Mouse (Mus musculus) frontal cortex, postnatal 36 days (tissue): Measurements from ENCODE around the gene Olfr222.
"Not testable (repeated sequence)": the region's sequence is repeated elsewhere in the genome, so short reads cannot be mapped to it uniquely, and the experiment has no call there.

Experiments
- DNase-seq, 2 experiments: peaks; one replicate each; pipeline ENCODE4 v3.0.0; 2022; ENCODE audit warnings: low spot score in 2 of 2

The Olfr222 gene

DNA sequence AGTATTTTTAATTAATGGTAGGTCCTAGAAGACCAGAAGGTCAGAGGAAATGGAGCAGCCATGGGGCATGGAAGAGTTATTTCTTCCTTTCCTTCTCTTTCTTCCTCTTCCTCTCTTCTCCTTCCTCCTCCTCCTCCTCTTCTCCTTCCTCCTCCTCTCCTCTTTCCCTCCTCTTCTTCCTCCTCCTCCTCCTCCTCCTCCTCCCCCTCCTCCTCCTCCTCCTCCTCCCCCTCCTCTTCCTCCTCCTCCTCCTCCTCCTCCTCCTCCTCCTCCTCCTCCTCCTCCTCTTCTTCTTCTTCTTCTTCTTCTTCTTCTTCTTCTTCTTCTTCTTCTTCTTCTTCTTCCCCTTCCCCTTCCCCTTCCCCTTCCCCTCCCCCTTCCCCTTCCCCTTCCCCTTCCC is at the start of gene Olfr222:
Gene Olfr222 (minus strand): TSS at position 101 of the 400 bp plus-strand sequence.
- not testable (repeated sequence) for DNase-seq

DNA sequence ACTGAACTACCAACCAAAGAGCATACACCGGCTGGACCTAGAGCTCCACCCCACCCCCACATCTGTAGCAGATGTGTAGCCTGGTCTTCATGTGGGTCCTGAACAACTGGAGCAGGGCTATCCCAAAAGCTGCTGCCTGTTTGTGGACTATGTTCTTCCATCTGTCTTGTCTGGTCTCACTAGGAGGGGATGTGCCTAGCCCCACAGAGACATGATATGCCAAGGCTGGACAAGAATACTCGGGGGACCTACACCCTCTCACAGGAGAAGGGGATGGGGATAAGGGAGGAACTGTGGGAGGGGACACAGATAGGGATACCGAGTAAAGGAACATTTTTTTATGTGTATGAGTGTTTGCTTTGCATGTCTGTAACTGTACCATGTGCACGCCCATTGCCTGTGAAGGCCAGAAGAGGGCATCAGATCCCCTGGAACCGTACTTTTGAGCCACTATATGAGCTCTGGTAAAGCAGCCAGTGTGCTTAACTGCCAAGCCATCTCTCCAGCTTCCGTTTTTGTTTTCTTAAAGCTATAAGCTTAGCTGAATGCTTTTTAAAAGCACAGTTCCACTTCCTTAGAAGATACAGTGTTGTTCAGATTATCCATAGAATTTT is 48.1 kb upstream of the Olfr222 start:
- peak; percentile 53 to 81 for DNase-seq

DNA sequence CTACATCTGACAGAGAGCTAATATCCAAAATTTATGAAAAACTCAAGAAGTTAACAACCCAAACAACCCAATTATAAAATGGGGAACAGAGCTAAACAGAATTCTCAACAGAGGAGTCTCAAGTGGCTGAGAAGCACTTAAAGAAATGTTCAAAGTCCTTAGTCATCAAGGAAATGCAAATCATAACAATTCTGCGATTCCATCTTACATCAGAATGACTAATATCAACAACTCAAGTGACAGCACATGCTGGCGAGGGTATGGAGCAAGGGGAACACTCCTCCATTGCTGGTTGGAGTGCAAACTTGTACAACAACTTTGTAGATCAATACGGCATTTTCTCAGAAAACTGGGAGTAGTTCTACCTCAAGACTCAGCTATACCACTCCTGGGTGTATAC is 46.2 kb upstream of the Olfr222 start:
- no peak for DNase-seq

DNA sequence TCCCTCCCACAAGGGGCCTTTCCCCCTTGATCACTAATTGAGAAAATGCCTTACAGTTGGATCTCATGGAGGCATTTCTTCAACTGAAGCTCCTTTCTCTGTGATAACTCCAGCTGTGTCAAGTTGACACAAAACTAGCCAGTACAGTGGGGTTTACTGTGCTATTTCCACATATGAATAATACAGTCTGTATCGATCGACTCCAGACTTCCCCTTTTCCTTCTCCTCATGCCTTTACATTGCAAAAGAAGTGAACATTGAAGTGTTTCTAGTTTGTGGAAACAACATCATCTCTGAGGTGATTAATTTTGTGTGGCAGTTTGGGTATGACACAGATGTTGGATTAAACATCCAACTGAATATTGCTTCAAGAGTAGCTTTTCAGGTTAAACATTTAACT is 41.0 kb upstream of the Olfr222 start:
- DNase-seq: not testable (repeated sequence)

DNA sequence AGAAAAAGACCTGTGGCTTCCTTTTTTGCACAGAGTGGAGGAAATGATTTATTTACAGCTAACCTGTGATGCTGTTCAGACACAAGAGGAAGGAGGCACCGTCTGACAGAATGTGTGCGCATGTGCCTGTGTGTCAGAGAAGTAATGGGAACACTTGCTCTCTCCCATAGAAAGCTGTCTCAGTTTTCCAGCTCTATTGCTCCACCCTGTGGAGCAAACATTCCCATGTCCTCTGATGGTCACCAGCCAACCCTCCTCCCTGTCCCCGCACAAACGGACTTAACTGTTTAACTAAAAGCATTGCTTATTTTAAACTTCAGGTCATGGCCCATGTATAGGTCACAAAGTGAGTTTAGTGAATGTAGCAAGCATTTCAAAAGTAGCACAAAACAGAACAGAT is 38.1 kb upstream of the Olfr222 start:
- DNase-seq: peak; percentile 24 to 49

DNA sequence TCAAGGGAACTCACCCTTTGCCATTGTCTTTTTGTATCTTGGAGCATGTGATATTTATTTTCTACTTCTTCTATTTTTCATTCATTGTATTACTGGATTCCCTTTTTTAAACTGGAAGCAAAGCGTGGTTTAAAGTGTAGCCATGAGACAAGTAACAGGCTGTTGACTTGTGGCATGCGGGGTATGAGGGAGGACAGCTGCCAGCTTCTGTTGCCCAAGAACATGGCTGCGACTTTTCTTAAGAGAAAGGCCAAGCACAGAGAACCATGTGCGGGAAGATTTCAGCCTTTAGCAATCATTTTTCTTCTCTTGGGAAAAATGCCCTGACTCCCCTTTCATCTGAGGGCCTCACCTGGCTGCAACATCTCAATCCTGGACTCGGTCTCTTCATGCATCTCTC is 35.6 kb upstream of the Olfr222 start:
- DNase-seq: no peak

DNA sequence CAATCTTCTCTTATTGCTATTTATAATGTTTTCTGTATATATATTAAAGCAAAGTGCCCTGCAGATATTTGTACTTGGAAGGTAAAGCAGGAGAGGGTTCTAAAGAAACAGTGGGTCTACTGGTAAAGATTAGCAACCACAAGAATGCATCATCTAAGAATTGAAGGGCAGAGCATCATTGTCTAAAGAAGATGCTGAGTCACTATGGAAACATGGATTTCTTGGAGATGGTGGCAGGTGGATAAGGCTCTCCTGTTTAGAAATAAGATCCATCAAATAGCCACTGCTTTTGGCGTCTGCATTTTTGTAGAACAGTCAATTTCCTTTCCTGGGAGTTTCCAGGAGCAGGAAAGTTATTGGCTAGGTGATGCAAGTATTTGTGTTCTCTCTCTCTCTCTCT is 26.3 kb upstream of the Olfr222 start:
- DNase-seq: no peak

DNA sequence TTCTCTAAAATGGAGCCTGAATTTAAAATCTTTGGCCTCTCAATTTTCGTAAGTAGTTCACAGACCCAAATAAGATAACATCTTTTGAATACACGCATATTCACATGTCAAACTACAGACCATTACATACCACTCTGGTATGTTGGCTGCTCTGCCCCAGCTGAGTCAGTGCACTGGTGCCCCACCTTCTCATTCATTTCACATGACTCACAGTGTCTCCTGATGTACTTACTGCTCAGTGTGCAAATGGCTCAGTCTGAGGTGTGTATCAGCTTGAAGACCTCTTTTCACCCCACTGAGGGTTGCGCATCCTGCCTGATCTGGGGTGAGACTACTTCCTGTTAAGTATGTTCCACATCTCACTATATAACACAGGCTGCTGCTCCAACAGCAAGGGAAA is 24.8 kb upstream of the Olfr222 start:
- DNase-seq: no peak

DNA sequence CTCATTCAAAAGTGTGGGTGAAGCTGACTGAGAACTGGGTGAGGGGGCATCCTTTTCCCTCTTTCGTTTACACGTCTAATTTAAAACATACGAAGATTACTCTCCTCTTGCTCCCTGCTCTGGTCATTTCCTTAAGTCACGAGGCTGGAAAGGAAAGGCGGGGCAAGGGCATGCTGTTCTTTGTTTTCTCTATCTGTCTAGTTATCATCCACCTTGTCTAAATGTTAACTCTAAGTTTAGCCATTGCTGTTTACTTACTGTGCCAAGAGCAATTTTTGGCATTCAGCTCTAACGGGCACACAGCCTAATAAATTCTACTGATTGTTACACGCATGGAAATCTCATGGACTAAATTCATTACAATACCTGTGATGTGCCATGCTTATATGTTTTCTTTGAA is 23.2 kb upstream of the Olfr222 start:
- DNase-seq: no peak

DNA sequence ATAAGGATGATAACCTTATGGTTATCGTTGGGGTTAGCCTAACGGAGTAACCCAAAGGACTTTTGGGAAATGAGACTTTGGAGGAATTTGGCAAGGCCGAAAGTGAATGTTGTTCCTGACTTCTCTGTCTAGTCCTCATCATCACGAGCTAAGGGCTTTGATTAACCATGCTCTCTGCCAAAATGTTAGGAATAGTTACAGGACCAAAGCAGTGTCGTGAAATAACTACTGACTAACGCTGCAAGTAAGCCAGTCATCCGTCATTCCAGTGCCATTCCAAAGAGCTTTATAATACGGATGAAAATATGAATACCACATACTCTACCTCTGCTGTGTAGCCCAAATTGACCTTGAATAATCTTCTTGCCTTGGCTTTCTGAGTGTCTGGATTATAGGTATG is 20.9 kb upstream of the Olfr222 start:
- DNase-seq: no peak

DNA sequence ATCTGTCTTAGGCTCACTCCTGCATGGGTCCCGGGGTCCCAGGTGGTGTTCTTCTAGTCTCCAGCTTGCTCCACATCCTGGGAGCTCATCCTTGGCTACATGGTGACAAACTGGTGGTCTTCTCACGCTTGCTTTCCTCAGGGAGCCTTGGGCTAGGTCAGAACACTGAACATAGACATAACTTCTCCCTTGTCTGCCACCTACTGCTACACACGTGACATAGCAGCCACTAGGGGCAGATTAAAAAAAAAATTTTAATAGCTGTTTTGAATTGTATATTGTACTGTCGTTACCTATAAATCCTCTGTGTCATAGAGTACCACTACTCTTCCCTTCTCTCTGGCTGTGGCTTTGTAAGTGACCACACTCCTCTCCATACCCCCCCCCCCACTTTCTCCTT is 20.1 kb upstream of the Olfr222 start:
- no peak for DNase-seq

DNA sequence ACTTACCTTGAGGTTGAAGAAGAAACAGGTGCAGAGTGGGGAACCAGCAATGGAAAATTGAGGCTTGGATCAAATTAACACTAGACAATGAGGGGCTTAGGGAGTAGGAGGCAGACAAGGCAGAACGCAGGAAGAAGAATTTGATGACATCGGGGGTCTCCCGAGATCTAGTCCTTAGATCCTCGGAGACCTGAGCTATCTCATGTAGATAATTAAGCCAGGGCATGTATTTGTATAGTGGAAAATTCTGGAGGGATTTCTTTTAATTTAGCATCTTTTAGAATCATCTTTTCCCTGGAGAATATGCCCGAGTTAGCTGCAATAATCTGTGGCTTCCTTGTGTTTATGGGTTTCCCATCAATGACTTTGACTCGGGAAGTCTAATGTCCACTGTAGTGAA is 17.2 kb upstream of the Olfr222 start, which contains the start of gene Olfr223:
Gene Olfr223 (minus strand): TSS at position 101 of the 400 bp plus-strand sequence.
- DNase-seq: no peak

DNA sequence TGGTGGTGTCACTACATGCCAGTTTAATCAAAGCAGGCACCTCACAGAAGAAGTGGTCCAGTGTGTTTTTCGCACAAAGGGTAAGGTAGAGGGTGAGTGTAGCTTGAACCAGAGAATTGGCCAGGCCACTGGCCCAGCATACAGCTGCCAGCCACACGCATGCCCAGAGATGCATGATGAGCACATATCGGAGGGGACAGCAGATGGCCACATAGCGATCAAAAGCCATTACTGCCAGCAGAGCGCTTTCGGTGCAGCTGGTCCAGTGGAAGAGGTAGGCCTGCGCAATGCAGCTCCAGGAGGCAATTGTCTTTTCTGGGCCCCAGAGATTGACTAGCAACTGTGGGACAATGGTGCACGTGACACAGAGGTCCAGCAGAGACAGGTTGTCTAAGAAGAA is 13.5 kb upstream of the Olfr222 start:
- DNase-seq: no peak

DNA sequence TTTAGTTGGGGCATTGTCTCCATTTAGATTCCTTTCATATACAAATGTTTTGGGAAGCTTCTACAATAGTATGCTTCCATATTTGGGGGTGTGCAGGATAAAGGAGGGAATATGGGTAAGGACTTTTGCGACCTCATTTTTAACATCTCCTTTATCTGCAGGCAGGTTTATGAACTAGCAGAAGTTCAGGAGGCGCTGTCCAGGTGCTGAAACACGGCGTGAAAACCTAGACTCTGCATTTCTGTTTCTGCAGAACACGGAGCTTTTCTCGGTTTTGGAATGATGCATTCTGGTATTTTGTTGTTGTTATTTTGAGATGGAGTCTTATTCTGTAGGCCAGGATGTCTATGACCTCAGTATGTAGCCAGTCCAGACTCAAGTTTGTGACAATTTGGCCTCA is 8.5 kb upstream of the Olfr222 start:
- no peak for DNase-seq

DNA sequence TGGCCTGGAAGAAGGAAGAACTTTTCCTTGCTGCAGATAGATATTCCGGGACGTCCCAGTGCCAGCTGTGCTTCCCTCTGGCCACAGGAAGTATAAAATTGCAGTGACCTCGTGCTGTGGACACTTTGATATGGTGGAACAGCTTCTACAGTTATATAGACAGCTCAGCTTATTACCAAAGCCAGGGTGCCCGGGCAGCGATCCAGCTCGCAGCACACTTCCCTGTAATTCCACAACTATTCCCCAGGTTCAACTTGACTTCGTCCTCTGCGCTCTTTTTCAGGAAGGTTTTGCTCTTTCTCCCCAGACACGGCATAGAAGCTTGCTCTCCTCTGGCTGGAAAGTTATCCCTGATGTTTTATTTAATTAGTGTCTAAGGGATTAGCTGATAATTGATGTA is 309 bp downstream of the Olfr222 start:
- DNase-seq: no peak

DNA sequence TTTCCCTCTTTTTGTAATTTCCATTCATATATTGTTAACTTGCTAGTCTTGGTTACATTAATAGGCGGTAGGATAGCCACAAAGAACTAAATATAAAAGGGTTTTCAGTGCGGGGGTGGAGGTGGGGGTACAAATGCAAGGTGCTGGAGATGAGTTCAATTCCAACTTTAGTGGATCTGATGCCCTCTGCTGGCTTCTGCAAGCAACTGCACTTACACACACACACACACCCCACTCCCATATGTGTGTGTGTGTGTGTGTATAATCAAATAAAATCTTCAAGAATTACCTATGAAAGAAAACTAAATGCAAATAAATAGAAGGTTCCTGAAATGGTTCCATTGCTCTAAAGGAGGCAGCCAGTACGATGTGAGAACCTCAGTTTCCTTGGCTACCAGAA is 6.7 kb downstream of the Olfr222 start:
- no peak for DNase-seq

DNA sequence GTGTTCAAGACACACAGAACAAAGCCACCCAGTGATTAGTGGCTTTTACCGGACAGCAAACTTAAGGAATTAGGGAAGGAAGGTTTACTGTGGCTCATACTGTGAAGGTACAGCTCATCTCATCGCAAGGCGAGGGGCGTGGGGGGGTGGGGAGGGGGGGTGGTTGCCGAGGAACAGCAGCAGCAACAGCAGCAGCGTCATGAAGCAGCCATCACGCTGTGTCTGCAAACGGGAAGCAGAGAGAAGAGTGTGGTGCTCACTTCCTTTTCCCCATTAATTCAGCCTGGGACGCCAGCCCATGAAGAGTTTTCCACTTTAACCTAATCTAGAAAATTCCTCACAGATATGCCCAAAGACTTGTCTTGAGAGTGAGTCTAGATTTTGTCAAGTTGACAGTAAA is 13.2 kb downstream of the Olfr222 start:
- no peak for DNase-seq

DNA sequence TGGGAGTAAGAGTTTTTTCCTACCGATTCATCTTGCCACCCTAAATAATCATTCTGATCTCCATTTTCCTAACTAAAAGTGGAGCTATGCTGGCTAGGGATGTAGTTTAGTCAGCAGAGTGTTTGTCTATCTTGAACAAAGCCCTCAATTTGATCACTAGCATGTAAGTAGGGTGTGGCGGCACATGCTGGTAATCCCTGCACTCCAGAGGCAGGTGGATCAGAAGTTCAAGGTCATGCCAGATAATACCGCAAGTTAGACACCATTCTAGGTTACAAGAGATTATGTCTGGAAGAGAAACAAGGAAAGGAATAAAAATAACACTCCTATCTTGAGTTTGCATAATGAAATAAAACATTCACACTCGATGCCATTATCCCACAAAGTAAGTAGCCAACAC is 13.7 kb downstream of the Olfr222 start:
- no peak for DNase-seq

DNA sequence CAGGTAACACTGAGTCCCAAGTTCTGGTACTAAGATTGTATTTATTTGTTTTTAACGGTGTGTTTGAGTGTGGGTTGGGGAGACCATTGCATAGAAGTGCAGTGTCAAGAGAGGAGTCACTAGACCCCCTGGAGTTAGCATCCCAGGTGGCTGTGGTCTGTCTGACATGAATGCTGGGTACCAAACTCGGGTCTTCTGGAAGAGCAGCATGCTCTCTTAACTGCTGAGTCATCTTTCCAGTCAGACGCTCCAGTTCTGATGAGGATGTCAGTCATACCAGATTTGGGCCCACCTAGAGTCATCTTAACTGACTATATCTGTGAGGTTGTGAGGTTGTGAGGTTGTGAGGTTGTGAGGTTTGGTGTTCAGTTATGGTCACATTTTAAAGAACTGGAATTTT is 15.1 kb downstream of the Olfr222 start:
- DNase-seq: no peak

DNA sequence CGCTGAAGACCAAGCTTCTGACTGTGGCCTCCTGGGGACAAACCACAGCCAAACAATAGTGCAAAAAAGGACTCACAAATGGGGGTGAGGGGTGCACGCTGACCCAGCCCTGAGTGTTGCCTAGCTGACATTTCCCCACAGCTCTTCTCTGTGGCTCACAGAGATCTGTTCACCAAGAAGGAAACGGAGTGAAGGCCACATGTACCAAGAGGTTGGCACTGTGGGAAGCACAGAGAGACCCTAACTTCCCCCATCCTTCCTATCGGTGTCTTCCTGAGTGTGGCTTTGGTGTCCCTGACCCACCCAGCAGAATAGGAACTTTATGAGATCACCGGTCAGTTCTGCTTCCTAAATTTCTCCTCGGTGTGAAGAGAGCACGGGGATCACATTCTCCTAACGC is 21.5 kb downstream of the Olfr222 start:
- DNase-seq: no peak

DNA sequence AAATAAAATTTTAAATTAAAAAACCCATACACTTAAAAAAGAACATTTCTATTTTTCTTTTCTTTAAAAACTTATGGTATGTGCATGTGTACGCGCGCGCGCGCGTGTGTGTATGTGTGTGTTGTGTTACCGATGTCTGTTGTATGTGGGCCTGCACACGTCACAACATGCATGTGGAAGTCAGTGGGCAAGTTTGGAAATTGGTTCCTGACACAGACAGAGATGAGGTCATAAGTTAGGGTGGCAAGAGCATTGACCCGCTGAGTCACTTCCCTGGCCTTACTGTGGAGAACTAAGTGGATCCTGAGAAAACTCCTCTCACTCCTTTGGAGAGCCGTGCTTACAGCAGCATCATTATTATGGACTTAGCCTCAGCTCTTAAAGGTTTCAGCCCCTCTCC is 21.9 kb downstream of the Olfr222 start:
- DNase-seq: no peak

DNA sequence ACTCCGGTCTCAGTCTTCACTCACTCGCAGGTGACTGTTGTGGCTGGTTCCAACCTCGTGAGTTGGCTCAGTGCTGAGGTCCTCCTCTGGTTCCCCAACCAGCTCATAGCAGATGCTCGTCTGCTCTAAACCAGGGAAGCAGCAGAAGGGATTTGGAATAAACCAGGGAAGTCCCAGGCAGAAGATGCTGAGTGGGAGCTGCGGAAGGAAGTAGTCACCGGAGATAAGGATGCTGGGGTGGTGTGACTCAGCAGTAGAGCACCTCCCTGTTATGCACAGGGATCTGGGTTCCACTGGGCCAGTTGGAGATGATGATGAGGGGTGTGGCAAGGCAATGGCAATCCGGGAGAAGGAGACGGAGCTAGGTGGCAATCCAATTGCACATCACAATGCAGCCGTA is 32.0 kb downstream of the Olfr222 start:
- peak; percentile 18 to 29 for DNase-seq

DNA sequence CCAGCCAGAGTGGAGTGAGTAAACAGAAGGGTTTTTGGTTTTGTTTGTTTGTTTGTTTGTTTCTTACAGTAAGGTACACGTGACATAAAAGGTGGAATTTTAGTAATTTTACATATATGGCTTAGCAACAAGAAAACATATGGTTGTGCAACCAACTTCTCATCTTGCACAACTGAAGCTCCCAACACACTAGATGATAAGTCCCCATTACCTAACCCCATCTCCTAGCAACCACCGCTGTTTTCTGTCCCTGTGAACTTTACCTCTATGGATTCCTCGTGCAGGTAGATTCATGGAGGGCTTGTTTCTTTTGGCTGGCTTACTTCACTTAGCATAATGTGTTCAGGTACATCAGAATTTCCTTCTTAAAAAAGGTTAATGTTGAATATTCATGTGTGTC is 32.7 kb downstream of the Olfr222 start:
- DNase-seq: no peak

DNA sequence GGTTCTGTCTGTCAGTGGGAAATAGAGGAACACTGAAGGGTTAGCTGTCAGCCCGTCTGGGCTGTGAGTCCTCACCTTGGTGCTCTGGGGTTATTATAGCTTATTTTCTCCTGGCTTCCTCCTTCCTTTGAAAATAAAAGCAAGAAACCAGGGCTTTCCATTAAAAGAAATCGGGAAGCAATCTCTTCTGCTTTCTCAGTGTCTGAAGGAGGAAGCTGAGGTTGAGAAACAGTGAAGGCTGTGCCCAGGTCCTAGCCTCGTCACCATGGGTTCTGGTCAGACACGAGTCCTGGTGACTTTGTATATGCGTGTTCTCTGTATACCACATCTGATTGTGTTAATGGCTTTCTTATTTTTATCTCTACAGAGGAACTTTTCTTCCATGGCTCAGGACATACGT is 33.6 kb downstream of the Olfr222 start:
- no peak for DNase-seq
